Mouse (Mus musculus) gastrocnemius, postnatal 10 days (tissue): ENCODE data around the gene Frs2. TPM values are rescaled to one million over a fixed set of nuclear protein-coding genes. Genes with fewer than 3 reads are reported as not detected.
"Not testable (repeated sequence)": the region's sequence is repeated elsewhere in the genome, so short reads cannot be mapped to it uniquely, and the experiment has no call there.

Experiments
- DNase-seq: peaks from one replicate; pipeline ENCODE4 v3.0.0; 2021; ENCODE audit warnings: mixed read lengths
- total RNA-seq, 2 experiments: library from RNA; stranded (reverse); gene quantifications; 2 replicates each; pipeline ENCODE4 v1.2.3; 2021

The Frs2 gene
- total RNA-seq, 2 experiments from 2014 or later, result 11.3 to 15.0 TPM

- DNase-seq, result no peak
Observed at GRCm38 (mm10) chr10:117147463-117148360, 622 bp downstream of the Frs2 start.

GRCm38 (mm10) chr10:117146421-117146820 lies 1.9 kb downstream of the Frs2 start:
- DNase-seq, result no peak

DNA sequence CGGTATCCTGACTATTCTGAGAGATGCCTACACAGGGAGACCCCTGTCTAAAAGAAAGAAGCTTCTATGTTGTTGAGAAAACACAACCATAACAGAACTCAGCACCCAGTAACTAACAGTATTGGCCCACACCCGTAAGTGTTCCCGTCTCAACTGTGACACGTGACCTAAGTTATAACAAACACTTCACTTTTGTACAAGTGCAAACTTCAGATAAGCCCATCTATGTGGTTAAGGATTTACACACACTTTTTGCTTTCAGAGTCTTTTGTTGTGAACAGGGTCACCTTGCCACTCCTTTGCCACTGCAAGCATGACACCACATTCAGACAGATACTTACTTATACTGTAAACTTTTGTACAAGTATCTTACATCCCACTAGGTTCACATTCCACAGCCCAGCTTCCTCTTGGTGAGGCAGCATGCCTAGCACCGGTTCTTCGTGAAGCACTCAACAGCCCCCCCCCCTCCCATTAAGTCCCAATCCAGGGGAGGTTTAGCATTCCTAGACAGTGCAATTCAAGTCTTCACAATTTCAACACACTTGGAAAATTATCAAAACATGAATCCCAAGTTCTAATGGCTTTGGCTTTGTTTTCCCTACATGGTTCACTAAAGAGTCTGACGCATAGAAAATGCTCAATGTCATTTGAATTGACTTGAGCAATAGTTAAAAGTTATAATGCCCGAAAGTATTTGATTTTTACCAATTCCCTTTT lies 2.6 kb downstream of the Frs2 start:
- DNase-seq, result no peak

- no peak for DNase-seq
Observed at GRCm38 (mm10) chr10:117144628-117145027, 3.7 kb downstream of the Frs2 start.

GRCm38 (mm10) chr10:117144071-117144470 lies 4.3 kb downstream of the Frs2 start:
- no peak for DNase-seq

DNA sequence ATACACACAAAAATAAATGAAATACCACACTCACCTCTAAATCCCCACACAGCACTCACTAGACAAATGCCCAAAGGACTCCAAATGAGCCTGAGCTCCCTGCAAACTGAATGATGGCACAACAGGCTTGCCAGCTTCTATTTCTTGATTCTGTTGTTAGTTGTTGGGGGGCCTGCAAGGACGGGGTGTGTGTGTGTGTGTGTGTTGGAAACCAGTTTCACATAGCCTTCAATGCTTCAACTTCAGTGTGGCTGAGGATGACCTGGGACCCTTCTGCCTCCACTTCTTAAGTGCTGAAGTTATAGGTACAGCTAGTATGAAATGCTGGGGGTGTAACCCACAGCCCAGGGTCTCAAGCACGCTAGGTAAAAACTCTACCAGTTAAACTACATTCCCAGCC lies 5.0 kb downstream of the Frs2 start:
- DNase-seq, result no peak

DNA sequence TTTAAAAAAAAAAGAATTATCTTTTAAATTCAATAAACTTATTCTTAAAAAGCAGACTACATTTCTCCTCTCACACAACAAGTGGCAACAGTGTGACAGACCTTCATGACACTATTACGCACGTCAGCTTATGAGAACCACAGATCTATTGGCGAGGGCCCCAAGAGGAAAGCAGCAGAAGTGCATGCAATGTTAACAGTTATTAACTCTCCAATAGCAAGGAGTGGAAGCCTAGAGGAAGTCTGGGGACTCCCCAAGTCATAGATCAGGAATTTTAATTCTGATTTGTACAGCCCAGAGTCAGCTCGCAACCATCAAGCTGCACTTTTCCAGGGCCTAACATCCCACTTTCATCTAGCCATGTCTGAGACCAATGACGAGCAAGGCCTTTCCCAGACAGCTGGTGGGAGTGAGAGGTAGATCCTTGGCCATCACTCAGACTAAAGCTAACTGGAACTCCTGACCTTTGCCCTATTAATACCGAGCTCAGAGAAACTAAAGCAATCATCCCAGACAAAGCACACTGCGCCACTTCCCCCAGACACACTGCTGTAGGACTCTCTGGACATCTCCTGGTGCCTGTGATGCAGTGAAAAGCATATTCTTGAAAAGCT lies 6.3 kb downstream of the Frs2 start:
- DNase-seq, result no peak

- not testable (repeated sequence) for DNase-seq
Observed at GRCm38 (mm10) chr10:117131506-117131905, 16.8 kb downstream of the Frs2 start.

- DNase-seq, result no peak
Observed at GRCm38 (mm10) chr10:117130037-117130436, 18.3 kb downstream of the Frs2 start.

DNA sequence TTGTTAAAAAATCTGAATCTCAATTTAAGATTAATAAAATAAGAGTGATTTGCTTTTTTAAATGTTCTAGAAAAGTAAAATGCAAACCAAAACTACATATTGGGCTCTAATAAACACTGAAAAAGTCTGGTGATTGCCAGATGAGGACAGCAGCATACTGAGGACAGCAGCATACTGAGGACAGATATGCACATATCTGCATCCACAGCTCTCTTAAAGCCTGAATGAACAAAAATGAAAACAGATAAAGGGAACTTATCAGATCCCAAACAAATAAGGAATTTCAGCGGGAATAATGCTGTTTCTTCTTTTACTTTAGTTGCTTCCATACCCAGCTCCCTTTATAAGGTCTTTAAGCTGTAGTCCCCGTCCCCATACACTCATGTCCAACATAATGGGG lies 19.6 kb downstream of the Frs2 start:
- DNase-seq, result no peak

DNA sequence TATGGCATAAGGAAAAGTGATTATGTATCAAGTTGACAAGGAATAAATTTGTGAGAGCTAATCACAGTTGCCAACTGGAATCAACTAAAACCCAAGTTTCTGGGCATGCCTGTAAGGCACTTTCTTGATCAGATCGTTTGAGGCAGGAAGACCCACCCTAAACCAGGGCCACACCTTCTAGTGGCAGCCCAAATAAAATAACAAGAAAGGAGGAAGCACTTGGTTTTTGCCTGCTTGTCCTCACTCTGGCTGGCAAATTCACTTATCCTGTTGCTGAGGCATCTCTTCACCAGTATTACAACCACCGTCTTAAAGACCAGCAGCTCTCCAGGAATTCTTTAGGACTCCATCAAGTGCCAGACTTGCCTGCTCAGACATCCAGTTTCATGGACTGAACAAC lies 20.9 kb downstream of the Frs2 start:
- DNase-seq, result no peak

GRCm38 (mm10) chr10:117126719-117127118 lies 21.6 kb downstream of the Frs2 start:
- DNase-seq, result no peak

DNA sequence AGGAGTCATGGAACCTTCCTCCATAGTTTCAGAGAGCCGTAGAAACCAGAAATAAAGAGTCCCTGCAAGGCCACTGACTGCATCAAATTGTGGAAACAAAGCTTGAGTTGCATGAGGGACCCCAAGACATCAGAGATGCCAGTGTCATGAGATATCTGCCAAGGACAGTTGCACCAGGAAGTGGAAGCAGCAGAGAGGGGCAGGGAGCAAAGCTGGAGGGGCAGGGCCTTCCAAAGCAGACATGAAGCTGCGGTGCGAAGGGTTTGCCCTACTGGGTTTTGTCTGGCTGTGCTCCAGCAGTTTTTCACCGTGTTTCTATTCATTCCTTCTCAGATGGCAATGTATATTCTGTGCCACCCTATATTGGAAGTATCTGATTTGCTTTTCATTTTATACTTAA lies 22.1 kb downstream of the Frs2 start:
- no peak for DNase-seq

- DNase-seq, result no peak
Observed at GRCm38 (mm10) chr10:117121448-117121847, 26.9 kb downstream of the Frs2 start.

- no peak for DNase-seq
Observed at GRCm38 (mm10) chr10:117120051-117120666, 28.2 kb downstream of the Frs2 start.

- DNase-seq, result no peak
Observed at GRCm38 (mm10) chr10:117119531-117119930, 28.8 kb downstream of the Frs2 start.

GRCm38 (mm10) chr10:117118421-117118831 lies 29.9 kb downstream of the Frs2 start:
- DNase-seq, result no peak

DNA sequence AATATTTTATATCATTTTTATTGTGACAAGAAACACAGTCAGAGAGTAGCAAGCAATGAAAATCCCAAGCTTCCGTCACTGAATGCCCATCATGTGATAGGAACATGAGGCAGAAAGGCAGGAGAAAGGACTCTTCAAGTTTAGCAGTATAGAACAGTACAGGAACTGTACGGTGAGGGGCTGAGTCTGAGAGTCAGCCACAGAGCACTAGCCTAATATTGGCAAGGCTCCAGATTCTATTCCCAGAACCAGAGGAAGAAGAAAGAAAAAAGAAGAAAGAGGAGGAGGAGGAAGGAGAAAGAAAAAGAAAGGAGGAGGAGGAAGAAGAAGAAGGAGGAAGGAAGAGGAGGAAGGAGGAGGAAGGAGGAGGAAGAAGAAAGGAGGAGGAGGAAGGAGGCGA lies 32.7 kb downstream of the Frs2 start:
- no peak for DNase-seq

- DNase-seq, result no peak
Observed at GRCm38 (mm10) chr10:117112545-117112944, 35.8 kb downstream of the Frs2 start.

DNA sequence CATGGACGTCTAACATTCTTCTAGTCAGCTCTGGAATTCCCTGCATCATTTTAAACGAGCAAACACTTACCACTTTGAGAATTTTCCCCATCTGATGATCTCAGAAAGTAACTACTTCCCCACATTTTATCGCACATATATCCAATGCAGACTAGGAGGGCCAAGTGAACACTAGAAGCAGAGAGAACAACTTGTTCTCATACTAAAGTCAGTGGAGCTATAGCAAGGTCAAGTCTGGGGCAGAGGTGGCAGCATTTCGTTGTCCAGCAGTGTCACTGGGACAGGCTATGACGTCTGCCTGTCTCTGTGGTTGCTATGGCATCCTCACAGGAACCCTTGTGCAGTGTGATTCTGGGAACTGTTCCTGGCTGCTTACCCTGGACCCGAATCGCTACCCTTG lies 36.9 kb downstream of the Frs2 start:
- DNase-seq, result no peak

DNA sequence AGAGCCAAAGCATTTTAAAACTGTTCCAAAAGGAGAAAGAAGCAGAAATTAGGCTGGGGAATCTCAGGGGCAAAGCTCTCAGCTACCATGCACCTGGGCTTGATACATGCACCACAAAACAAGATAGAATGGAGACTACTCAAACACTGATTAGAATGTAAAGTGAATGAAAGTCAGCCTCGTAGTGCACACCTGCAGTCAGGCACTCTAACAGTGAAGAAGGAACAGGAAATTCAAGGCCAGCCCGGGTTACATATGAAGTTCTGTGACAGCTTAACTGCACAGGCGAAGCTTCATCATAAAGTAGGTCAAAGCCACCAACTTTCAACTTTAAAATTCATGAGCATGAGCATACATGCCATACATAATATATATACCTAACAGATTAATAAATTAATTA lies 38.1 kb downstream of the Frs2 start:
- DNase-seq, result no peak

- no peak for DNase-seq
Observed at GRCm38 (mm10) chr10:117106686-117107085, 41.6 kb downstream of the Frs2 start.

DNA sequence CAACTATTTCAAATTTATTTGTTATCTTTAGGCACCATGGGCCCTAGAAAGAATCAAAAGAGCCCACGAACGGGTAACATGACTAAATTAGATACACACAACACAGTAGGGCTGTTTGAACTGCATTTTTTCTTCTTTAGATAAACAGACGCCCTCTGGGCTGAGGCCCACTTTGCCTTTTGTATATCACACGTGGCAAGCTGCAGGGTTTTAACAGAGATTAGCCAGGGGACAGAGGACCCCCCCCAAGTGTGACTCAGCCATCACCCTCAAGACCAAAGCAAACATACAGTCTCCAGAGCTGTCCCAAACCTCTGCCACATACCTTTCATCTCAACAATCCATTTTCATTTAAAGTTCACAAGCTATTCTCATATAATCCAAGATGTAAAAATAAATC lies 42.1 kb downstream of the Frs2 start:
- DNase-seq, result no peak
